Mouse (Mus musculus) kidney, postnatal 25 days (tissue): Measurements from ENCODE around the gene Adi1.

ENCODE experiments used
- DNase-seq, 2 experiments: peaks; one replicate each; pipeline ENCODE4 v3.0.0; 2021; ENCODE audit warnings: mixed read lengths in 2 of 2

Adi1 gene

GRCm38 (mm10) chr12:28694776-28695175 lies 19.7 kb downstream of the Adi1 start:
- no peak for DNase-seq

GRCm38 (mm10) chr12:28697821-28698595 lies 23.0 kb downstream of the Adi1 start:
- DNase-seq, result peak; percentile 67 to 75

DNA sequence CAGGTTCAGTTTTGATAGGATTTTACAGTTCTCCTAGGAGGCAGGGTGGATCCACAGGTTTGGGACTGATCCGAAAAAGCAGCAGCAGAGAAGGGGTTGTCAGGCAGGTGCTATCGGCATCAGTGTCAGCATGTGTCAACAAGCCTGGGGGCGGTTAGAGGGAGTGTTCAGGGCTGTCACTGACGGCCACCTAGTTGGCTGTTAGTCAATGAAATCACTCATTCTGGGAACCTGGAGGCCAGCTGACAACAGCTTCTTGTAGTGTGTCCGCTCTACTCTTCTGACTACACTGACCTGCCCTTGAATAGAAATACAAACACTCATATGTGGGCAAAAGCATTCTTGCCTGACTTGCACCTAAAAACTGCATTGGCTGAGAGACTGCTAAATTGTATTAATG lies 24.1 kb downstream of the Adi1 start:
- no peak for DNase-seq

DNA sequence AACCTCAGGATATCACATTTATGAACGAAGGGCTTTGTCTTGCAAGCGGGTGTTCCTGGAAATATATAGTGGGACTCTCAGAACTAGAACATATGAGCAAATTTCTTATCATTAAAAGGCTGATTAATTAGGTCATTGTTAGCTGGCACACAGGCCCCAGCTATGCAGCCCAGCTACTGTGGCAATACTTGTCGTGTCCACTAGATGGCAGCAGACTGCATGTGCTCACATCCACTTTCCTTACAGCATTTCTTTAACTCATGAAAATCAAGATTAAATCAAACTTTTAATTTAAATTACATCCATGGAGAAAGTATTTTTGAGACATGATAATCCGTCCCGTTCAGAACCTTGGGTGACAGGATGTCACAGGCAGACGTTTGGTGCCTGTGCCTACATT lies 24.6 kb downstream of the Adi1 start:
- peak; percentile 75 to 85 for DNase-seq

DNA sequence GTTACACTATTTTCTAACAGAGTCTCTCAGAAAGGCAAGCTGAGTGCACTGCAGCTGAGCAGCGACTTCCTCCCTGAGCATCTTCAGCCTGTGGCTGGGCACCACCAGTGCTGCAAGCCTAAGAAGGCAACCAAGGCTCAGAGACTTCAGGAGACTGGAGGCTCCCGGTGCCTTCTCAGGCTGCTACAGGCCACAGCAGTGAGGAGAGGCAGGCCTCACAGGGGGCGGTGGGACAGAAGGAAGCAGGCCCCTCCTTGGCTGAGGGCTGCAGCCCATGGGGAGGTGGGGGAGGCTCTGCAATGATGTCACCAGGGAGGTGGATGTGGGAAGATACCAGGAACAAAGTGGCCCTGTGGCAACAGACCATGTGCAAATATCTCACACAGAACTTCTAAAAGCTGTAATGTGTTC lies 25.1 kb downstream of the Adi1 start:
- DNase-seq, result no peak

DNA sequence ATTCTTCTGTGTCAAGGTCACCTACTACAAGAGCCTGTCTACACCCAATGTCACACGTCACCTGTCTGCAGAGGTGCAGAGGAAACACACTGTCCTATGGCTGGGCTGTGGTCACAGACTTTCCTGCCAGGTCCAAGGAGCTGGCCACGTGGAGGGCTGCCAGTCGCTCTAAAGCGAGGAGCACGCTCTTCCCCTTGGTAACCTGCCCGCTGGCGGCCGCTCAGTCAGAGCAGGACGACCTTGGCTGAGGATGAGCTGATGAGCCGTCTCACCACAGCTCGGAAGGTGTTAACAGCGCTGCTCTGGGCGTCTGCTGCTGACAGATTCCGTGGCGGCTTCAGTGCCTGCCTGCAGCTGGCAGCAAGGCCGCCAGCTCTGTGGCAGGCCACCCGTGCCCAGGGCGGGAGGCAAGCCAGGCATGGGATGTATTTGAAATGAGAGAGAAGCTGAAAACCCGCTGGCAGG lies 25.6 kb downstream of the Adi1 start:
- peak; percentile 61 to 85 for DNase-seq

- DNase-seq, result no peak
Measured at GRCm38 (mm10) chr12:28701302-28701701, 26.3 kb downstream of the Adi1 start.

DNA sequence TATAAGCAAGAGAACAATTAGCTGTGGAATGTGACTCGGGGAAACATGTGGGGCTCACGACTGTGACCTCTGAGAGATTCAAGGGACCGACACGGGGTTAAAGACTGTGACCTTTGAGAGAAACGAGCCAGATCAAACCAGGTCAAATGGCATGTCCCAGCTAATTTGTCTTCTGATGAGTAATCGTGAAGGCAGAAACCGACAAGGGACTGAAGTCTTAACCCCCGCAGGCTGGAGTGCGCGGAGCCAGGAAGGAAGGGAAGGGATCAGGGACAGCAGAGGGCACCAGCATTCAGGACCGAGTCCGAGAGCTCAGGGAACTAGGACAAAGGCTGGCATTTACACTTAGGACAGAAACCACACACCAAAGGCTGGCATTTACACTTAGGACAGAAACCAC lies 29.4 kb downstream of the Adi1 start:
- DNase-seq, result no peak

GRCm38 (mm10) chr12:28705204-28705603 lies 30.2 kb downstream of the Adi1 start:
- no peak for DNase-seq

DNA sequence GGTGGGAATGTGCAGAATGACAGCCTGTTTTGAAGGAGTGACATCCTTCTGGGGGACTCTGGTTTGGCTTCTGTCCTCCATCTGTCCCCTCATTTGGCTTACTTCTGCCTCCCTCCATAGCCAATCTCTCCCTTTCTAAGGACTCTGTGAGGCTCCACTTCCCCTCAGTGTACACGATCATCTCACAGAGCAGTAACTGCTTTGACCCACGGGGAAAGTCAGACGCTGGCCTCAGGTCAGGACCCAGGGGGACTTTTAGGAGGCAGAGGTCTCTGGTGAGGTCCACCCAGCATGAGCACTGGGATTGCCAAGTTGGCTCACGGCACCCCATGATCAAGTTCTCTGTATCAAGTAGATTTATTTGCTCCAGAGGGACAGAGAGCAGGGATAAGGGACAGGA lies 33.1 kb downstream of the Adi1 start:
- no peak for DNase-seq

- DNase-seq, result no peak
Measured at GRCm38 (mm10) chr12:28710566-28711185, 35.6 kb downstream of the Adi1 start.

DNA sequence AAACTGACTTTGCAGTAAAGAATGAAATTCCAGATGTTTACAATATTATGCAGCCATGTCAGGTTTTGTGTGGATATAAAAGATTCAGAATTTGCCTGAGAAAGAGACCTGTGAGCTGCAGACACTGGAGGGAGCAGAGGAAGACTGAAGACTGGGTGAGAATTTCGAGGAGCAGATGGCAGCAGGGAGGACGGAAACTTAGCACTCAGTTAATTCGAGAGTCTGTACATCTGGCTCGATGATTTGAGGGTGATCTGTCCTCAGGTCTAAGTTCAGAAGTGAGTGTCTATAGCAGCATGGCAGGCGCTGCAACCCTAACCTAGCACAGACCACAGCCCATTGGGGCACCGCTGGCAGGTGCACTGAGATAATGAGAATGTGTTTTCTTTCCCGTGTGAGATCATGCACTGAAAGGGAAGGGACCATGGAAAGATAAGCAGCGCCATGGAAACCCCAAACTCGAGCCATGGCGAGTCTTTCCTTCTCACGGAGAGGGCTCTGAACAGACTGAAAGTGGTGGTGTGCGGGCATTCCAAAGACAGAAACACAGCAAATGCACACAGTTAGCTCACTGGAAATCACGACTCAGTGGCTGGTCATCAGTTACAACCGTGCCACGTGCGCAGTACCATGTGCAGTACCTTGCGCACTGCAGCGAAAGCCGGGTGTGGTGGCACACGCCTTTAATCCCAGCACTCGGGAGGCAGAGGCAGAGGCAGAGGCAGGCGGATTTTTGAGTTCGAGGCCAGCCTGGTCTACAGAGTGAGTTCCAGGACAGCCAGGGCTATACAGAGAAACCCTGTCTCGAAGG lies 40.0 kb downstream of the Adi1 start:
- no peak for DNase-seq

DNA sequence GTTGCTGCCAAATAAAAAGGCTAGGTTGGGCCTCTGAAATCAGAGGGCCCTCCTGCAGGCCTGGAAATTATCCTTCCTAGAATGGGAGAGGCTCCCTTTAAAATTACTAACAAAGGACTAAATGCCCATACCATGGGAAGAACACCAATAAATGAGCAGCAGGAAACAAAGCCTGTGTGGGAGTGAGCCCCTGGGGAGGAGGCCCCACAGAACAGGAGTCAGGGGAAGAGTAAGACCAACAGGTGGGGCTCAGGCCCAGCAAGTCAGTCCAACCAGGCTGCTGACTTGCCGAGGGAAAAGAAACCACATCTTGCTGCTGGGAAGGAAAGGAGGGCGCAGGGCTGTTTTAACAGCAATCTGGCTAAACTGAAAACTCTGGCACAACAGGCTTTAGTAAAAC lies 42.0 kb downstream of the Adi1 start:
- DNase-seq, result no peak

- peak; percentile 18 to 71 for DNase-seq
Measured at GRCm38 (mm10) chr12:28718106-28718505, 43.1 kb downstream of the Adi1 start.

DNA sequence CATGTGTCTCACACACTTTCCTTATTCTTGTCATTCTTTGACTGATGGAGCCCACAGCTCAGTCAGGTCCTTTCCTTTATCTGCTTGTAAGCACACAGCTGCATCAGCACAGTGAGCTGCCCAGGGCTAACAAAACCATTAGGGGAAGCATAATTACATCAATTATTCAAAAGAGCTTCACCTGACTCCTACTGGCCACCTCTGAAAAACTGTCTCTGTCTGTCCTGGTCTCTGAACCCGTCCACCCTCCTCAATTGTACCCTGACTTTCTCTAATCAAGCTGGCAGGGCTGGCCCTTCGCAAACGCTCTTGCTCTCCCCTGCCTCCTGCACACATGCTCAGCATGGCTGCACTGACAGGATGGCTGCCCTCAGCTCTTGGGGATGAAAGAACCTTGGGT lies 49.3 kb downstream of the Adi1 start:
- DNase-seq, result no peak

DNA sequence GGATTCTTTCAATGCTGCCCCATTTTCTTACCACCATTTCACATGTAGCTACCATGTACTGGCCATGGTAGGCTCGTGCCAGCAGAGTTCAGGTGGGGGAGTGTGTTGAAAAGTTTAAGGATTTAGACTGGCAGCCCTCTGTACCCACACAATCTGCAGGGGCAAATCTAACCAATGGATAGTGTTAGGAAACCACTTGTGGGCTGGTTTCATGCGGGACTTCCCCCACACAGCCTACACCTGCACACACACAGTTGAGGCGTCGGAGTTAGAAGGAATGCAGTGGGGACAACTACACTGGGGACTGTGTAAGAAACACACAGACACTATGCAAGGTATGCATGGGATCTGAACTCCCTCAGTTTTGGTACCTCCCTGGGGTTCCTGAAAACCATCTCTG lies 51.2 kb downstream of the Adi1 start:
- DNase-seq, result no peak

DNA sequence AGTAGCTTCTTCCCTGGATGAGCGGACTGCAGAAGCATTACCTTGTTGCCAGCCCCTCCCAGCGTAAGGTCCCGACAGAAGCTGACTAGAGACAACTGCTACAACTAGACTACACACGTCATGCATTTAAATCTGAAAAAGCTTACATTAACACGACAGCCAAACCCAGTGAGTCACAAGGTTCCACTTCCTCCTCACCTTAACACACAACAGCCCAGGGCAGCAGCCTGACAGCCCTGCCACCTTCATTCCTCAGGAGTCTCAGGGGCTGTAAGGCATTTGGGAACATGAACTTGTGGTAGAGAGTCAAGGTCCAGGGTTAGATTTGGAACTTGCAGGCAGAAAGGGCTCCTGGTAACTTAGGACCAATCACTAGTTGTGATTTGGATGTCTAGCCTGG lies 52.0 kb downstream of the Adi1 start:
- no peak for DNase-seq
